Mouse (Mus musculus) ES-E14 (cell line): ENCODE data around the gene Rhoq.

Experiments used
- CHD2 ChIP-seq: IDR thresholded peaks from 2 replicates; pipeline ENCODE4 v1.6.1; 2014; ENCODE audit warnings: mild to moderate bottlenecking, low read depth, low read length, inconsistent platforms
- HCFC1 ChIP-seq: IDR thresholded peaks from 2 replicates; pipeline ENCODE4 v1.6.1; 2012; ENCODE audit warnings: low read length, inconsistent platforms, borderline replicate concordance; ENCODE audit not compliant: insufficient read depth
- MAFK ChIP-seq: IDR thresholded peaks from 2 replicates; pipeline ENCODE4 v1.6.1; 2014; ENCODE audit warnings: mild to moderate bottlenecking, low read depth, low read length, inconsistent platforms; ENCODE audit not compliant: insufficient read depth
- ZC3H11A ChIP-seq: IDR thresholded peaks from 2 replicates; pipeline ENCODE4 v1.6.1; 2012; ENCODE audit warnings: low read depth, mild to moderate bottlenecking, inconsistent platforms, low read length, borderline replicate concordance
- ZNF384 ChIP-seq: IDR thresholded peaks from 2 replicates; pipeline ENCODE4 v1.6.1; 2012; ENCODE audit warnings: low read depth, low read length, inconsistent platforms

GRCm38 (mm10) chr17:86942112-86942511 is 20.8 kb upstream of the Rhoq start:
- no peak for TF ChIP-seq HCFC1
- no peak for TF ChIP-seq ZNF384
- TF ChIP-seq MAFK = no peak
- no peak for TF ChIP-seq ZC3H11A
- no peak for TF ChIP-seq CHD2
